23 mouse cellular contexts compared by ENCODE assay signal in genomic region chr19:5558169-5558568, GRCm38 (mm10). TPM values are rescaled to one million over a fixed set of nuclear protein-coding genes. Genes with fewer than 3 reads are reported as not detected.
A peak's percentile ranks its signal among the peaks of the same experiment; 100 is the strongest.
DNase-seq lines count a peak whose midpoint lies in the region; ATAC-seq and TF ChIP-seq lines count a peak whose summit lies in the region.
"Had no signal": no experiment of that assay in that cellular context is flagged by ENCODE, and none has a peak within 500 bp of the region (broad histone marks: within the 10 kb centered on the region; RNA-seq: fewer than 3 reads in every experiment).

No protein-coding gene starts in this region.

- H3K4me2 ChIP-seq in intestine, embryonic 16.5 days (ENCODE audit: low read depth, low read length) = peak overlapping the region; percentile 50
- H3K4me2 ChIP-seq in stomach, postnatal 0 days (replicated peaks; ENCODE audit: low read depth) = peak overlapping the region; percentile 58
- H3K4me2 ChIP-seq in forebrain, embryonic 13.5 days = no peak overlapping the region
- H3K4me2 ChIP-seq: forebrain, embryonic 15.5 days; heart, embryonic 13.5 days; limb, embryonic 12.5 days; liver, embryonic 15.5 days; midbrain, embryonic 11.5 days; neural tube, embryonic 13.5 days had no signal

- 38% methylated on average over 7 of the region's 7 CpGs for WGBS in intestine, embryonic 16.5 days
- 47% methylated on average over 7 of the region's 7 CpGs for whole genome bisulfite sequencing in stomach, postnatal 0 days
- 50% methylated on average over 7 of the region's 7 CpGs for WGBS in forebrain, embryonic 13.5 days

- no peak for TF ChIP-seq EP300 in stomach, postnatal 0 days (optimal IDR thresholded peaks at IDR 0.05)

- peak overlapping the region; percentile 71 for H3K9ac ChIP-seq in intestine, embryonic 16.5 days (ENCODE audit: low read depth, low read length)
- H3K9ac ChIP-seq in stomach, postnatal 0 days (ENCODE audit: low read length) = peak overlapping the region; percentile 18; the same call in 1 of the 2 replicates
- no peak overlapping the region for H3K9ac ChIP-seq in forebrain, embryonic 13.5 days
- H3K9ac ChIP-seq: forebrain, embryonic 15.5 days; heart, embryonic 13.5 days; limb, embryonic 12.5 days; liver, embryonic 15.5 days; neural tube, embryonic 13.5 days had no signal

- DNase-seq in kidney, adult 8-10 months = peak; percentile 54 to 62
- peak; percentile 62 to 90 for DNase-seq in kidney, postnatal 25 days
- no peak for DNase-seq in stomach, postnatal 0 days (ENCODE audit: low spot score)
- DNase-seq in left cerebral cortex, postnatal 36 days (ENCODE audit: low spot score in 2 of 2) = no peak
- DNase-seq in thymus, postnatal 36 days = no peak
- DNase-seq: adrenal gland, postnatal 36 days; cerebellum, adult 8-10 months; heart, adult 11 months; heart, postnatal 36 days; lung, postnatal 10 days; right cerebral cortex, postnatal 25 days had no signal

- TF ChIP-seq CTCF in stomach, postnatal 0 days (IDR thresholded peaks at IDR 0.05; ENCODE audit: low read depth) = no peak

- ATAC-seq in intestine, embryonic 16.5 days = no peak
- no peak for ATAC-seq in stomach, postnatal 0 days (ENCODE audit: low FRiP score, low TSS enrichment)
- no peak for ATAC-seq in forebrain, embryonic 13.5 days
- ATAC-seq: forebrain, embryonic 15.5 days; hindbrain, postnatal 0 days had no signal

- peaks cover 4% of the 10 kb centered on the region; the same call in 1 of the 2 replicates for H3K27me3 ChIP-seq in intestine, embryonic 16.5 days (replicated peaks; ENCODE audit: control insufficient read depth, insufficient read depth, low read length)
- no peaks in the 10 kb centered on the region for H3K27me3 ChIP-seq in stomach, postnatal 0 days (ENCODE audit: control insufficient read depth, insufficient read depth, low read length)
- H3K27me3 ChIP-seq in forebrain, embryonic 13.5 days = peaks cover 87% of the 10 kb centered on the region

- intact Hi-C loops in left cerebral cortex, postnatal 36 days (cut with DNase I) = no loop called here

- peak overlapping the region; percentile 58 for H3K4me3 ChIP-seq in intestine, embryonic 16.5 days (ENCODE audit: low read length)
- H3K4me3 ChIP-seq in stomach, postnatal 0 days (ENCODE audit: low read depth, low read length) = peak overlapping the region; percentile 50; the same call in 1 of the 2 replicates
- H3K4me3 ChIP-seq in forebrain, embryonic 13.5 days = no peak overlapping the region
- H3K4me3 ChIP-seq: forebrain, embryonic 15.5 days; liver, embryonic 15.5 days; neural tube, embryonic 13.5 days had no signal

- no peaks in the 10 kb centered on the region for H3K9me3 ChIP-seq in intestine, embryonic 16.5 days (ENCODE audit: control insufficient read depth, low read length)
- H3K9me3 ChIP-seq in stomach, postnatal 0 days (ENCODE audit: control insufficient read depth, low read length) = no peaks in the 10 kb centered on the region
- no peaks in the 10 kb centered on the region for H3K9me3 ChIP-seq in forebrain, embryonic 13.5 days (replicated peaks)
- H3K9me3 ChIP-seq: forebrain, embryonic 15.5 days; heart, embryonic 13.5 days; limb, embryonic 12.5 days; liver, embryonic 15.5 days; neural tube, embryonic 13.5 days had no signal

- H3K4me1 ChIP-seq in intestine, embryonic 16.5 days (ENCODE audit: control insufficient read depth, insufficient read depth, low read length) = peaks cover 34% of the 10 kb centered on the region
- no peaks in the 10 kb centered on the region for H3K4me1 ChIP-seq in stomach, postnatal 0 days (replicated peaks; ENCODE audit: control insufficient read depth, insufficient read depth)
- H3K4me1 ChIP-seq in forebrain, embryonic 13.5 days = peaks cover 14% of the 10 kb centered on the region

- peak overlapping the region; percentile 92 for H3K27ac ChIP-seq in intestine, embryonic 16.5 days (ENCODE audit: low read length)
- H3K27ac ChIP-seq in stomach, postnatal 0 days (replicated peaks) = no peak overlapping the region
- H3K27ac ChIP-seq in forebrain, embryonic 13.5 days = no peak overlapping the region
- H3K27ac ChIP-seq: forebrain, embryonic 15.5 days; heart, embryonic 13.5 days; hindbrain, postnatal 0 days; limb, embryonic 12.5 days; liver, embryonic 15.5 days; neural tube, embryonic 13.5 days had no signal

- no peaks in the 10 kb centered on the region for H3K36me3 ChIP-seq in intestine, embryonic 16.5 days (ENCODE audit: control insufficient read depth, insufficient read depth, low read length)
- no peaks in the 10 kb centered on the region for H3K36me3 ChIP-seq in stomach, postnatal 0 days (ENCODE audit: control insufficient read depth, insufficient read depth, low read length)
- H3K36me3 ChIP-seq in forebrain, embryonic 13.5 days (ENCODE audit: poor library complexity, severe bottlenecking) = no peaks in the 10 kb centered on the region
- H3K36me3 ChIP-seq: forebrain, embryonic 15.5 days; heart, embryonic 13.5 days; limb, embryonic 12.5 days; liver, embryonic 15.5 days; neural tube, embryonic 13.5 days had no signal

RNA-seq across cellular contexts. Expression of gene Ovol1, which starts 2.3 kb away (rescaled TPM):
- 24.4 and 25.6 TPM in 2 replicates for polyA plus RNA-seq in intestine, embryonic 16.5 days (2015; fragmentation: Nextera tagmentation; extraction: Ambion mirVana)
- polyA plus RNA-seq in stomach, postnatal 0 days (2015; fragmentation: Nextera tagmentation; extraction: Ambion mirVana) = 26.6 and 28.2 TPM in 2 replicates
- not detected for total RNA-seq in left cerebral cortex, postnatal 36 days (2021)
- 0.06 TPM in 1 of 2 replicates, not detected in the other for polyA plus RNA-seq in forebrain, embryonic 13.5 days (2015; fragmentation: Nextera tagmentation; extraction: Ambion mirVana)
- total RNA-seq: adrenal gland, postnatal 36 days; gastrocnemius, adult 18-20 months; heart, postnatal 36 days; hindbrain, postnatal 0 days; layer of hippocampus, adult 8-10 months; left cerebral cortex, adult 18-20 months had no signal
- polyA plus RNA-seq: forebrain, embryonic 15.5 days; liver, embryonic 15.5 days; neural tube, embryonic 13.5 days had no signal

RNA-seq across cellular contexts. Expression of gene Ap5b1, which starts 9.7 kb away (rescaled TPM):
- polyA plus RNA-seq in intestine, embryonic 16.5 days (2015; fragmentation: Nextera tagmentation; extraction: Ambion mirVana) = 10.3 and 10.8 TPM in 2 replicates
- polyA plus RNA-seq in stomach, postnatal 0 days (2015; fragmentation: Nextera tagmentation; extraction: Ambion mirVana) = 4.7 and 5.7 TPM in 2 replicates
- total RNA-seq in left cerebral cortex, postnatal 36 days (2021) = 1 to 10 TPM; 6.6 to 7.3 TPM
- 1.4 and 1.7 TPM in 2 replicates for polyA plus RNA-seq in forebrain, embryonic 13.5 days (2015; fragmentation: Nextera tagmentation; extraction: Ambion mirVana)

RNA-seq across cellular contexts. Expression of gene Rnaseh2c, which starts 43.5 kb away (rescaled TPM):
- 111 and 131 TPM in 2 replicates for polyA plus RNA-seq in intestine, embryonic 16.5 days (2015; fragmentation: Nextera tagmentation; extraction: Ambion mirVana)
- 57.3 and 64.7 TPM in 2 replicates for polyA plus RNA-seq in stomach, postnatal 0 days (2015; fragmentation: Nextera tagmentation; extraction: Ambion mirVana)
- total RNA-seq in left cerebral cortex, postnatal 36 days (2021) = 10 to 100 TPM; 73.2 to 74.8 TPM
- polyA plus RNA-seq in forebrain, embryonic 13.5 days (2015; fragmentation: Nextera tagmentation; extraction: Ambion mirVana) = 146 and 170 TPM in 2 replicates

RNA-seq across cellular contexts. Expression of gene Snx32, which starts 47.8 kb away (rescaled TPM):
- 6.9 and 7.4 TPM in 2 replicates for polyA plus RNA-seq in intestine, embryonic 16.5 days (2015; fragmentation: Nextera tagmentation; extraction: Ambion mirVana)
- polyA plus RNA-seq in stomach, postnatal 0 days (2015; fragmentation: Nextera tagmentation; extraction: Ambion mirVana) = 2.8 and 3.8 TPM in 2 replicates
- 10 to 100 TPM; 77.2 to 89.0 TPM for total RNA-seq in left cerebral cortex, postnatal 36 days (2021)
- polyA plus RNA-seq in forebrain, embryonic 13.5 days (2015; fragmentation: Nextera tagmentation; extraction: Ambion mirVana) = 41.4 and 44.4 TPM in 2 replicates

RNA-seq across cellular contexts. Expression of gene Kat5, which starts 51.9 kb away (rescaled TPM):
- polyA plus RNA-seq in intestine, embryonic 16.5 days (2015; fragmentation: Nextera tagmentation; extraction: Ambion mirVana) = 40.2 and 40.9 TPM in 2 replicates
- polyA plus RNA-seq in stomach, postnatal 0 days (2015; fragmentation: Nextera tagmentation; extraction: Ambion mirVana) = 31.8 and 37.9 TPM in 2 replicates
- total RNA-seq in left cerebral cortex, postnatal 36 days (2021) = 100 to 1,000 TPM in 1 of 2 experiments, 10 to 100 TPM in 1; 80.4 to 105 TPM
- 72.7 and 80.7 TPM in 2 replicates for polyA plus RNA-seq in forebrain, embryonic 13.5 days (2015; fragmentation: Nextera tagmentation; extraction: Ambion mirVana)

Comparison
In these comparisons a context has a peak if more than half of its experiments do, and no peak if none do; other contexts are left out.
1. DNase-seq: peak in kidney, adult 8-10 months (2 of 2) and kidney, postnatal 25 days (2 of 2); none in stomach, postnatal 0 days (single experiment), left cerebral cortex, postnatal 36 days (0 of 2) and thymus, postnatal 36 days (0 of 2).
2. RNA of gene Ovol1, which starts 2.3 kb away (polyA plus RNA-seq): 26.6 to 28.2 TPM in stomach, postnatal 0 days and 24.4 to 25.6 TPM in intestine, embryonic 16.5 days; 0.06 TPM in forebrain, embryonic 13.5 days; every median in the first group is over 10 times any median in the second.